Mouse (Mus musculus) C2C12 (cell line): ENCODE data around the gene Rpgrip1l. TPM values are rescaled to one million over a fixed set of nuclear protein-coding genes. Genes with fewer than 3 reads are reported as not detected.

Experiments
- H3K27me3 ChIP-seq: one replicate; pipeline ENCODE4 v1.6.1; 2011; ENCODE audit not compliant: control insufficient read depth, insufficient read depth, insufficient read length
- H3K36me3 ChIP-seq: one replicate; pipeline ENCODE4 v1.6.1; 2011; ENCODE audit not compliant: control insufficient read depth, insufficient read depth
- H3K4me3 ChIP-seq: one replicate; pipeline ENCODE4 v1.5.1; 2011; ENCODE audit warnings: mild to moderate bottlenecking, control low read depth; ENCODE audit not compliant: poor library complexity, insufficient read depth, severe bottlenecking
- H3K79me2 ChIP-seq: one replicate; pipeline ENCODE4 v1.6.1; 2011; ENCODE audit not compliant: control insufficient read depth, insufficient read depth
- H3K79me3 ChIP-seq: one replicate; pipeline ENCODE4 v1.6.1; 2011; ENCODE audit warnings: low read depth, control low read depth
- H3ac ChIP-seq: one replicate; pipeline ENCODE3; 2011; ENCODE audit warnings: low read depth; ENCODE audit not compliant: control insufficient read depth, insufficient read length
- CEBPB ChIP-seq: IDR thresholded peaks from one replicate; pipeline ENCODE4 v1.6.1; 2011; ENCODE audit warnings: low read depth, mild to moderate bottlenecking, control low read depth, moderate library complexity
- CTCF ChIP-seq: IDR thresholded peaks from one replicate; pipeline ENCODE4 v1.5.1; 2011; ENCODE audit not compliant: control insufficient read depth, insufficient read depth, insufficient read length
- FOSL1 ChIP-seq: IDR thresholded peaks from one replicate; pipeline ENCODE4 v1.8.0; 2011; ENCODE audit warnings: mild to moderate bottlenecking, low read length; ENCODE audit not compliant: poor library complexity, insufficient read depth, severe bottlenecking
- MAX ChIP-seq: IDR thresholded peaks from one replicate; pipeline ENCODE4 v1.6.1; 2011; ENCODE audit warnings: mild to moderate bottlenecking, control low read depth
- MYOD1 ChIP-seq: IDR thresholded peaks from one replicate; pipeline ENCODE4 v1.6.1; 2011; ENCODE audit warnings: low read depth; ENCODE audit not compliant: control insufficient read depth, insufficient read length
- MYOG ChIP-seq: IDR thresholded peaks from one replicate; pipeline ENCODE4 v1.6.1; 2011; ENCODE audit not compliant: control insufficient read depth, insufficient read length; ENCODE audit errors: extremely low read depth
- USF1 ChIP-seq: IDR thresholded peaks from one replicate; pipeline ENCODE4 v1.6.1; 2011; ENCODE audit warnings: low read depth, mild to moderate bottlenecking, control low read depth, moderate library complexity
- polyA plus RNA-seq: library from polyadenylated mRNA; unstranded; fragments of >200 nt; fragmentation: generic; extraction: Trizol; gene quantifications from one replicate; pipeline ENCODE4 v1.2.1, GENCODE M21; 2012; ENCODE audit warnings: missing spikeins

Rpgrip1l gene
- polyA plus RNA-seq, 1 experiment, result 1.8 TPM

GRCm38 (mm10) chr8:91192941-91193340, 120.1 kb downstream of the Rpgrip1l start:
- Histone ChIP-seq H3K79me2 (no peaks in the 10 kb centered on the region), H3K79me3 (no peaks in the 10 kb centered on the region), H3K36me3 (no peaks in the 10 kb centered on the region), H3ac (no peak overlapping the region), H3K4me3 (no peak overlapping the region), H3K27me3 (peaks cover 3% of the 10 kb centered on the region)
- TF ChIP-seq USF1 (no peak), MAX (no peak), FOSL1 (no peak), MYOG (no peak)

GRCm38 (mm10) chr8:91190816-91191340, 122.2 kb downstream of the Rpgrip1l start:
- Histone ChIP-seq H3K36me3 (no peaks in the 10 kb centered on the region), H3K79me3 (no peaks in the 10 kb centered on the region), H3ac (no peak overlapping the region), H3K79me2 (no peaks in the 10 kb centered on the region), H3K27me3 (peaks cover 3% of the 10 kb centered on the region), H3K4me3 (no peak overlapping the region)
- TF ChIP-seq MYOD1, result no peak
- peak; percentile 84 for TF ChIP-seq CTCF

DNA sequence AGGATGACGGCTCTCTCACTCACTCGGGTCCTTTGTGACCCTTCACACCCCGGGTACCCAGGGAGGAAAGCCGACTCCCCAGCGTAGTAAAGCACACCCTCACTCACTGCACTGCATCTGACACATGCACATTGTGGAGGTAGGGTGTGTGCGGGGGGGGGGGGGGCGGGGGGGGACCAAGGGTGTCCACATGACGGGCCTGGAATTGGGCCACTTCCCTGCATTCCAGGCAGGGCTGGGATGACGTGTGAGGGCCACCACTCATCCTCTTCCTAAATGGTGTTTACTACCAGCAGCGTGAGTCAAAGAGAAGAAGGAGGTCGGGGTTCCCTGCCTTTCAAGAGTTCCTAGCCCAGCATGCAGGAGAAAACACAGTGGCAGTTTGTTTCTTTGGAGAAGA, 124.9 kb downstream of the Rpgrip1l start:
- H3K79me3 ChIP-seq, result no peaks in the 10 kb centered on the region

DNA sequence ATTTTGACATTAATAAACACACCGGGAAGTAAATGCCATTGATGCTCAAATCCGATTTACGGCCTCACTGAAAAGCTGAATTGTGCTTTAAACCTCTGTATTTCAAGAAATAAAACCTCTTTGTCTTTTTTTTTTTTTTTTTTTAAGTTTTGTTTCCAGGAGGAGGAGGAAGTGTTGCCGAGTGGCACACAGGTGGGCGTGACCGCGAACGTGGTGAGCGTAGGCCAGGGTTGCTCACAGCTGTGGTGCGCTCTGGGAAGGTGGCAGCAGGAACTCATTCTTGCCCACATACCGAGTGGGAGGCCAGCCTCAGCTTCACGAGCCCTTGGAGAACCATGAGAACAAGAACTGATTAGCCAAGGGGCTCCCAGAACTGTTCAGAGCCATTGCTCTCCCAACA, 126.7 kb downstream of the Rpgrip1l start:
- H3K79me2 ChIP-seq, result no peaks in the 10 kb centered on the region
- H3ac ChIP-seq, result no peak overlapping the region
- TF ChIP-seq USF1 (no peak), MYOD1 (no peak), MYOG (no peak), CTCF (no peak), FOSL1 (no peak), CEBPB (no peak), MAX (no peak)
- no peak overlapping the region for H3K4me3 ChIP-seq
- no peaks in the 10 kb centered on the region for H3K36me3 ChIP-seq
- no peaks in the 10 kb centered on the region for H3K79me3 ChIP-seq
- H3K27me3 ChIP-seq, result no peaks in the 10 kb centered on the region

More for the DNA sequence above, 124.9 kb downstream of the Rpgrip1l start:
- Histone ChIP-seq H3K4me3 (no peak overlapping the region), H3K27me3 (no peaks in the 10 kb centered on the region), H3ac (no peak overlapping the region), H3K36me3 (no peaks in the 10 kb centered on the region), H3K79me2 (no peaks in the 10 kb centered on the region)
- TF ChIP-seq USF1, result no peak
- no peak for TF ChIP-seq CTCF
- no peak for TF ChIP-seq CEBPB
- no peak for TF ChIP-seq MAX
- no peak for TF ChIP-seq MYOG

DNA sequence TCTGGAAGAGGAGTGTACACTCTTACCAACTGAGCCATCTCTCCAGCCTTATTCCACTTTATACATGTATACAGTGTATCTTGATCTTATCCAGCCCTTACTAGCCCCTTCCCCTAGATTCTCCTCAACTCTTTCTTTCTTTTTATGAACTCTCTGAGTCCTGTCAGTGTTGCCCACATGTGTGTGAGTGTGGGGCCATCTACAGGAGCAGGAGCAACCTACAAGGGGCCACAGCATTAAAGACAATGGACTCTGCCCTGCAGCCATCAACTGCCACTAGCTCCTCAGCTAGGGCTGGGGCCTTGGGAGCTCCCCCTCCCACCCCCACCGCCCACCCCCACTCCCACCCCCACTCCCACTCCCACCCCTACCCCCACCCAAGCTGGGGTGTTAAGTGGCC, 135.4 kb downstream of the Rpgrip1l start:
- Histone ChIP-seq H3K79me2 (no peaks in the 10 kb centered on the region), H3K36me3 (no peaks in the 10 kb centered on the region), H3ac (no peak overlapping the region), H3K79me3 (no peaks in the 10 kb centered on the region), H3K27me3 (no peaks in the 10 kb centered on the region), H3K4me3 (no peak overlapping the region)
- TF ChIP-seq FOSL1 (no peak), MYOD1 (no peak), CEBPB (no peak), USF1 (no peak), CTCF (no peak), MAX (no peak), MYOG (no peak)

DNA sequence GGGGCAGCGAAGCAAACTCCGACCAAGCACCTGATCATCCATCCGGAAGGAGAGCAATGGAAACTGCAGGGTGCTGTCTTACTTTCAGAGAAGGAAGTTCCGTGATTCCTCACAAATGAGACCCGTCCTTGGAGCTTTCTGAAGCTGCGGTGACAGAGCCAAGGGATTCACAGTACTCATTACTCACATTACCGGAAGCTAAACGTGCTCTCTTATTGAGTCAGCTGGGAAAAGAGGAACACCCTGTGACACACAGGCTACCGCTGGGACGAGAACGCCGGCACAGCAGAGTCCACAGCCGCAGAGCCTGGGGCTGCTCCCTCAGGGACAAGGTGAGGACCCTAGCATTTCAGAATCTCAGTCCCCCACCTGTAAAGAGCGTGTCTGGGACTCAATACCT, 136.9 kb downstream of the Rpgrip1l start:
- Histone ChIP-seq H3K79me2 (no peaks in the 10 kb centered on the region), H3K36me3 (no peaks in the 10 kb centered on the region), H3ac (no peak overlapping the region), H3K4me3 (no peak overlapping the region), H3K27me3 (no peaks in the 10 kb centered on the region), H3K79me3 (no peaks in the 10 kb centered on the region)
- no peak for TF ChIP-seq MYOG
- TF ChIP-seq MAX, result no peak
- no peak for TF ChIP-seq CEBPB
- no peak for TF ChIP-seq MYOD1
- no peak for TF ChIP-seq USF1
- no peak for TF ChIP-seq CTCF
- no peak for TF ChIP-seq FOSL1
